Mouse (Mus musculus) embryonic facial prominence, embryonic 15.5 days (tissue): ENCODE results near the gene Srpr. TPM values are rescaled to one million over a fixed set of nuclear protein-coding genes. Genes with fewer than 3 reads are reported as not detected.

Experiments used
- ATAC-seq: fragments of 200-750 bp; cut with Nextera tagmentation; 2 replicates; pipeline ENCODE4 v1.8.0; 2017; ENCODE audit warnings: low read depth, moderate TSS enrichment; ENCODE audit not compliant: insufficient number of reproducible peaks, low FRiP score, low TSS enrichment
- H3K27ac ChIP-seq: fragments of 300-500 bp; sonication (generic); replicated peaks from 2 replicates; pipeline ENCODE4 v1.5.1; 2015; ENCODE audit warnings: mild to moderate bottlenecking, inconsistent platforms
- H3K27me3 ChIP-seq: fragments of 300-500 bp; sonication (generic); 2 replicates; pipeline ENCODE4 v1.6.1; 2015; ENCODE audit warnings: inconsistent platforms
- H3K36me3 ChIP-seq: fragments of 300-500 bp; sonication (generic); 2 replicates; pipeline ENCODE4 v1.6.1; 2015; ENCODE audit warnings: mild to moderate bottlenecking, inconsistent platforms
- H3K4me1 ChIP-seq: fragments of 300-500 bp; sonication (generic); 2 replicates; pipeline ENCODE4 v1.6.1; 2015; ENCODE audit warnings: inconsistent platforms
- H3K4me2 ChIP-seq: fragments of 300-500 bp; sonication (generic); replicated peaks from 2 replicates; pipeline ENCODE4 v1.6.1; 2015; ENCODE audit warnings: mild to moderate bottlenecking, inconsistent platforms
- H3K4me3 ChIP-seq: fragments of 300-500 bp; sonication (generic); replicated peaks from 2 replicates; pipeline ENCODE4 v1.5.1; 2015; ENCODE audit warnings: mild to moderate bottlenecking, inconsistent platforms
- H3K9ac ChIP-seq: fragments of 300-500 bp; sonication (generic); 2 replicates; pipeline ENCODE4 v1.6.1; 2015; ENCODE audit warnings: inconsistent platforms
- H3K9me3 ChIP-seq: fragments of 300-500 bp; sonication (generic); replicated peaks from 2 replicates; pipeline ENCODE4 v1.6.1; 2016; ENCODE audit warnings: inconsistent platforms
- WGBS: fragments of 180-500 bp; shearing (Covaris S2); methylation state at CpG from one replicate; pipeline ENCODE4 v1.1.7; 2015; 5-methylcytosine and 5-hydroxymethylcytosine counted together
- polyA plus RNA-seq: library from polyadenylated mRNA; unstranded; fragments of >200 nt; fragmentation: Nextera tagmentation; extraction: Ambion mirVana; gene quantifications from 2 replicates; pipeline ENCODE4 v1.2.1, GENCODE M21; 2015

The Srpr gene
- polyA plus RNA-seq, result 145 and 157 TPM in 2 replicates

- Histone ChIP-seq H3K4me2 (peak within 1 kb of the TSS; percentile 69), H3K27ac (peak within 1 kb of the TSS; percentile 84), H3K36me3 (peaks cover 7% of the 10 kb centered on the region), H3K4me3 (peak within 1 kb of the TSS; percentile 72), H3K27me3 (no peaks in the 10 kb centered on the region), H3K4me1 (peaks cover 12% of the 10 kb centered on the region), H3K9me3 (no peaks in the 10 kb centered on the region), H3K9ac (peak within 1 kb of the TSS; percentile 54)
- peak; percentile 87 for ATAC-seq
- WGBS, result under 1% methylated on average over 44 of the region's 44 CpGs
Measured at GRCm38 (mm10) chr9:35199772-35200471, at the start of gene Srpr, which contains the start of gene Tirap. Srpr (plus strand) TSS chr9:35200175. Tirap (minus strand) TSS chr9:35200291.

DNA sequence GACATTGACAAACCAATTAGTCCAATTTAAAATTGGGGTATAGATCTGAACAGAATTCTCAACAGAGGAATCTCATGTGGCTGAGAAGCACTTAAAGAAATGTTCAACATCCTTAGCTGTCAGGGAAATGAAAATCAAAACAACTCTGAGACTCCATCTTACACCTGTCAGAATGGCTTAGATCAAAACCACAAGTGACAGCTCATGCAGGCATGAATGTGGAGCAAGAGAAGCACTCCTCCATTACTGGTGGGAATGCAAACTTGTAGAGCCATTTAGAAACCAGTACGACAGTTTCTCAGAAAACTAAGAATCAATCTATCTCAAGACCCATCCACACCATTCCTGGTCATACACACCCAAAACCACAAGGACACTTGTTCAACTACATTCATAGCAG, 47.1 kb upstream of the Srpr start:
- H3K4me1 ChIP-seq, result peaks cover 23% of the 10 kb centered on the region
- H3K36me3 ChIP-seq, result no peaks in the 10 kb centered on the region
- H3K27ac ChIP-seq, result no peak overlapping the region
- H3K4me2 ChIP-seq, result no peak overlapping the region
- H3K9ac ChIP-seq, result no peak overlapping the region
- H3K27me3 ChIP-seq, result no peaks in the 10 kb centered on the region
- WGBS, result 72% methylated on average over 1 of the region's 1 CpGs
- H3K4me3 ChIP-seq, result no peak overlapping the region
- no peaks in the 10 kb centered on the region for H3K9me3 ChIP-seq
- ATAC-seq, result no peak

GRCm38 (mm10) chr9:35156002-35156710, 43.8 kb upstream of the Srpr start:
- H3K27ac ChIP-seq, result peak overlapping the region; percentile 92
- no peak overlapping the region for H3K9ac ChIP-seq
- no peaks in the 10 kb centered on the region for H3K27me3 ChIP-seq
- WGBS, result 57% methylated on average over 5 of the region's 5 CpGs
- ATAC-seq, result peak; percentile 86
- peaks cover 27% of the 10 kb centered on the region for H3K4me1 ChIP-seq
- H3K9me3 ChIP-seq, result no peaks in the 10 kb centered on the region
- no peaks in the 10 kb centered on the region for H3K36me3 ChIP-seq
- H3K4me2 ChIP-seq, result no peak overlapping the region
- H3K4me3 ChIP-seq, result no peak overlapping the region

DNA sequence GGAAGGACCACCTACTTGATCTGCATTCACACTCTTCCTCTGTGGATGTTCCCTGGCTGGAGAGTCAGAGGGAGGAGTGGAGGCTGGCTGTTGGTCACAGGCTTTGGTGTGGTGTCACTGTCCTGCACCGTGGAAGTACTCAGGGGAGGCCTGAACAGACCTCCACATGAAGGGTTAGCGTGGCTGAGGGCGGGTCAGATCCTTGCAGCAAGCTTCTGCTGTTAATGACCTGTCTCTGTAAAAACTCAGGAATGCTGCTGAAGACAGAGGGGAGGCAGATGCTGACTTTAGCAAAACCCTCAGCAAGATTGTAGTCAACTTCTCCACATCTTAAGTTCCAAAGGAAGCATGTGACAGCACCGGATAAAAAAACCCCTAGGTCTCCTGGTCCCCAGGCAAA, 43.1 kb upstream of the Srpr start:
- Histone ChIP-seq H3K4me1 (peaks cover 27% of the 10 kb centered on the region), H3K4me3 (no peak overlapping the region), H3K4me2 (no peak overlapping the region), H3K36me3 (no peaks in the 10 kb centered on the region), H3K9me3 (no peaks in the 10 kb centered on the region), H3K9ac (no peak overlapping the region), H3K27me3 (no peaks in the 10 kb centered on the region), H3K27ac (peak overlapping the region; percentile 92)
- ATAC-seq, result no peak
- WGBS, result 66% methylated on average over 4 of the region's 4 CpGs

GRCm38 (mm10) chr9:35158477-35158876, 41.5 kb upstream of the Srpr start:
- Histone ChIP-seq H3K4me2 (no peak overlapping the region), H3K4me3 (no peak overlapping the region)
- 78% methylated on average over 3 of the region's 3 CpGs for WGBS

DNA sequence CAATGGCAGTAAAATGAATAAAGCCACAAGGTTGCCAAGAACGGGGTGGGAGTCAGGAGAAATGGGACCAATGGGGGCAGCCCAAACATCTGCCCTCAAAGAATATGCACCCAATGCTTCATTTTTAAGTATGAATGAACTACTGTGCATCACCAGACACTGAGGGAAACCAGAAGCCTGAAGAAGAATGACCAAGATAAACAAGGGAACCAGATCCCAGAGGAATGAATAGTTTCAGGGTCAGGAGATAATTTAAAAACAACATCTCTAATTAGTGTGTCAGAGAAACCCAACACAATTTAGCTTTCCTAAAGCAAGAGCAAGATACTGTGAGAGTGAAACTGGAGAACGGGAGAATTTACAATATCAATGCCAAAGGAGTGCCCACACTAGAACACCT, 39.3 kb upstream of the Srpr start:
- no peak overlapping the region for H3K4me2 ChIP-seq
- no peaks in the 10 kb centered on the region for H3K9me3 ChIP-seq
- peaks cover 23% of the 10 kb centered on the region for H3K4me1 ChIP-seq
- H3K4me3 ChIP-seq, result no peak overlapping the region
- H3K36me3 ChIP-seq, result no peaks in the 10 kb centered on the region
- WGBS, result 61% methylated on average over 2 of the region's 2 CpGs
- ATAC-seq, result no peak
- no peak overlapping the region for H3K9ac ChIP-seq
- H3K27ac ChIP-seq, result no peak overlapping the region
- no peaks in the 10 kb centered on the region for H3K27me3 ChIP-seq

More at GRCm38 (mm10) chr9:35158477-35158876, 41.5 kb upstream of the Srpr start:
- no peaks in the 10 kb centered on the region for H3K9me3 ChIP-seq
- H3K27ac ChIP-seq, result no peak overlapping the region
- H3K27me3 ChIP-seq, result no peaks in the 10 kb centered on the region
- no peak overlapping the region for H3K9ac ChIP-seq
- peaks cover 27% of the 10 kb centered on the region for H3K4me1 ChIP-seq
- H3K36me3 ChIP-seq, result no peaks in the 10 kb centered on the region
- no peak for ATAC-seq

DNA sequence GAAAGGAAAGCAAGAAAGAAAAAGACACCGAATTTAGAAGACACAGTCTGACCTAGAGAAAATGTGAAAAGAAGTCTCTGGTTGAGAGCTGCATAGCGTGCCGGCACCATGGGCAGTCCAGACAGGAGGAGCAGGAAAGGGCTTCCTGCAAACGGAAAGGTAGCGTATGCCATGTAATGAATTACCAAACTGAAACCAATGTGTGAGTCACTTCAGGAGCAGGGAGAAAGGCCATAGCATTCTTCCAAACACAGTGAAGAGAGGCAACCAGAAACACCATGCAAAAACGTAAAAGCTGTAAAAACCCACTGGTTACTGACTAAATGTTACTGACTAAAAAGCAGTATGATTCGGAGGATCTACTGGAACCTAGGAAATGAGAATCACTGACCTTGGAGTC, 38.3 kb upstream of the Srpr start:
- Histone ChIP-seq H3K4me2 (no peak overlapping the region), H3K4me3 (no peak overlapping the region), H3K9ac (no peak overlapping the region), H3K27ac (no peak overlapping the region), H3K9me3 (no peaks in the 10 kb centered on the region), H3K36me3 (no peaks in the 10 kb centered on the region), H3K27me3 (no peaks in the 10 kb centered on the region), H3K4me1 (peaks cover 12% of the 10 kb centered on the region)
- ATAC-seq, result no peak
- WGBS, result 85% methylated on average over 7 of the region's 7 CpGs

DNA sequence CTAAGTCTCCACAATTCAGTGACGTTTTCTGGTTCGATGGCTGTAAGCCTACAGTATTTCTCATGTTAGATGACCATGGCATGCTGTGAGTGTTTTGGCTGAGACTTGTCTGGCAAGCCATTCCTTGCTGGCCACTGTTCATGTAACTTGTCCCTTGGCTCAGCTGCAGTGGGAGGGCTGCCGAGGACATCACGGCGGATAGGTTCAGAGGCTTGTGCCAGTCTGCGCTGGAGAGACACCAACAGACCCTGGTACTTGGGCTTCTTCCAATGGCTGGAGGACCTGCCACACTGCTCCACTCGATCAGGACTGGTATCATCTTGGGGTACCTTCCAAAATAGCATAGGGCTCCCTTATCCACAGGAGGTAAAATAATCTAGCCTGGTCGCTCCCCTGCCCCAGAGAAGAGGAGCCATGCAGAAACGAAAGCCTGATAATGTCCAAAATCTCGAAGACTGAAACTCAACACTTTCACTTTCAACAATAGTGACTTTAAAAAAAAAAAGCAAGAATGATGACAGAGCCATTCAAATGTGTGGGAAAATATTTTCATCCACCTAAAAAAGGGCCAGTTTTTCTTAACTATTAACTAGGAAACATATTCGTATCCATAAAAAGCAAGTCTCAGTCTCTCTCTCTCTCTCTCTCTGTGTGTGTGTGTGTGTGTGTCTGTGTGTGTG, 36.8 kb upstream of the Srpr start:
- Histone ChIP-seq H3K4me2 (no peak overlapping the region), H3K4me1 (peaks cover 5% of the 10 kb centered on the region; the same call in 1 of the 2 replicates), H3K36me3 (no peaks in the 10 kb centered on the region), H3K9me3 (no peaks in the 10 kb centered on the region), H3K27me3 (no peaks in the 10 kb centered on the region), H3K27ac (no peak overlapping the region), H3K9ac (no peak overlapping the region), H3K4me3 (no peak overlapping the region)
- ATAC-seq, result no peak
- 88% methylated on average over 11 of the region's 11 CpGs for WGBS

- WGBS, result 71% methylated on average over 5 of the region's 5 CpGs
- no peak overlapping the region for H3K4me3 ChIP-seq
- H3K9ac ChIP-seq, result no peak overlapping the region
- H3K27ac ChIP-seq, result no peak overlapping the region
- no peak overlapping the region for H3K4me2 ChIP-seq
- H3K4me1 ChIP-seq, result peaks cover 5% of the 10 kb centered on the region; the same call in 1 of the 2 replicates
- H3K9me3 ChIP-seq, result no peaks in the 10 kb centered on the region
- no peaks in the 10 kb centered on the region for H3K27me3 ChIP-seq
- ATAC-seq, result no peak
- peaks cover 3% of the 10 kb centered on the region; the same call in 1 of the 2 replicates for H3K36me3 ChIP-seq
Measured at GRCm38 (mm10) chr9:35164142-35164874, 35.7 kb upstream of the Srpr start.

DNA sequence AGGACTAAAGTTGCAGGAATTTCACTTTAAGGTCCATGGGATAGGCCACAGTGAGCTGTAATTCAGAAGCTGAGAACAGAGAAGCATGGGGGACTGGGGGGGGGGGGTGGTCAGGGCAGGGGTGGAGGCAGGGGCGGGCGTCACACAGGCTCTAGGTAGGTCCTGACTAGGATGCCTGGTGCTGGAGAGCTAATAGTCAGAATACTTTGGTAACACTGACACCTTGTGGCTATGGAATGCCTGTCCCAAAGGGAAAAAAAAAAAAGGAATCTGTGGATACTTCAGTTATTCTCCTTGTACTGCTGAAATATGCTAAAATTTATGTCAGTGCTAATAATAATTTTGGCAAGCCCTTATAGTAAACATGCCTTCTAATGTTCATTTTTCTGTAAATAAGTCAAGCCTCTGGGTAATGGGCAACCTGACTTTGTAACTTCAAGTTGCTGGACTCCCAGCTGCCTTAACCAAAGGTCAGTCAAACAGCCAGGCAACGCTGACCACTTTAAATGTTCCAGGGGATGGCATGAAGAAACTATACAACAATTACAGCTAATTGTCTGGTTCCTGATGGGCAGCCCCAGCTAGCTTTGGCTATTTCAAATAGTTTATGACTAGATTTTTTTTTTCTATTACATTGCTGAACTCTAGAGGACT, 33.7 kb upstream of the Srpr start:
- Histone ChIP-seq H3K9me3 (no peaks in the 10 kb centered on the region), H3K4me1 (no peaks in the 10 kb centered on the region), H3K27me3 (no peaks in the 10 kb centered on the region), H3K4me2 (no peak overlapping the region), H3K4me3 (no peak overlapping the region), H3K27ac (no peak overlapping the region), H3K36me3 (peaks cover 12% of the 10 kb centered on the region; the same call in 1 of the 2 replicates), H3K9ac (no peak overlapping the region)
- ATAC-seq, result no peak
- WGBS, result 31% methylated on average over 3 of the region's 3 CpGs
